Comparison of ENCODE assay signal across 8 mouse cellular contexts in the genomic region with DNA sequence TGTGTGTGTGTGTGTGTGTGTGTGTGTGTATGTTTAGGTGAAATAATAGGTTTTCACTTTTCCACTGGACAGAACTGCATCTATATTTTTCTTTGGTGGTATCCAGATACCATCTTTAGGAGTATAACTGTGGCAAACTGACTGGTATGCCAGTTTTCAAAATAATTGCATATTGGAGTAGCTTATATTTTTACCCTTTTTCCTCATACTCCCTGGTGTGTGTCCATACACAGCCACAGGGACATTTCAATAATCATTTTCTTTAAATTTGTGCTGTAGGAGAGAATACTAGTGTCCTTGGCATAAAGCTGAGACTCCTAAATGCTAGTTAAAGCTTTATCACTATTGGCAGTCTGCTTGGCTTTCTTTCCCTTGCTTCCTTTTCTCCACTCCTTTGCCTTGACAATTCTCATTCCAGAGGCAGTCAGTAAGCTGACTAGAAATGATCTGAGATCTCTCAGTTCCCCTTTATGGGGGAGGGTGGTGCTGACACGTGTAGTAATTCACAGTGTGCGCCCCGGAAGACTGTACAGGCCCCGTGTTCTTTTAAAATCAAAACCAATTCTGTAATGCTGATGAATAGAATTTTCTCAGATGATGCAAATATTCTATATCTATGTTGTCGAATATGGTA. TPM values are rescaled to one million over a fixed set of nuclear protein-coding genes. Genes with fewer than 3 reads are reported as not detected.
DNase-seq lines count a peak whose midpoint lies in the region; ATAC-seq and TF ChIP-seq lines count a peak whose summit lies in the region.

No protein-coding gene starts in this region.

- DNase-seq in adrenal gland, postnatal 14 days, result peak; percentile 13
- DNase-seq in adrenal gland, adult 18-20 months (ENCODE audit: low spot score in 2 of 2), result no peak
- peak; percentile 6 for DNase-seq in forebrain, postnatal 0 days
- no peak for DNase-seq in frontal cortex, postnatal 36 days (ENCODE audit: low spot score in 2 of 2)
- no peak for DNase-seq in right cerebral cortex, postnatal 25 days

- H3K79me2 ChIP-seq in C2C12 (ENCODE audit: control insufficient read depth, insufficient read depth), result peaks cover 68% of the 10 kb centered on the region

- no peak overlapping the region for H3K27ac ChIP-seq in forebrain, postnatal 0 days (ENCODE audit: low read depth, low read length)
- H3K27ac ChIP-seq in limb, embryonic 15.5 days, result peak overlapping the region; percentile 47; the same call in 1 of the 2 replicates
- H3K27ac ChIP-seq in neural tube, embryonic 14.5 days (ENCODE audit: low read depth, low read length), result no peak overlapping the region

- H3K9me3 ChIP-seq in forebrain, postnatal 0 days (ENCODE audit: low read length), result no peaks in the 10 kb centered on the region
- no peaks in the 10 kb centered on the region for H3K9me3 ChIP-seq in limb, embryonic 15.5 days
- no peaks in the 10 kb centered on the region for H3K9me3 ChIP-seq in neural tube, embryonic 14.5 days (ENCODE audit: control insufficient read depth, low read length)

- ATAC-seq in forebrain, postnatal 0 days, result no peak
- ATAC-seq in limb, embryonic 15.5 days (ENCODE audit: insufficient number of reproducible peaks, low FRiP score, low TSS enrichment, low read depth), result no peak
- ATAC-seq in neural tube, embryonic 14.5 days (ENCODE audit: low read depth), result no peak

- H3K4me2 ChIP-seq in forebrain, postnatal 0 days (ENCODE audit: low read depth), result peak overlapping the region; percentile 56
- peak overlapping the region; percentile 51 for H3K4me2 ChIP-seq in limb, embryonic 15.5 days
- H3K4me2 ChIP-seq in neural tube, embryonic 14.5 days (ENCODE audit: low read depth, low read length), result peak overlapping the region; percentile 65

- whole genome bisulfite sequencing in forebrain, postnatal 0 days, result 34% methylated on average over 5 of the region's 5 CpGs
- WGBS in limb, embryonic 15.5 days, result 29% methylated on average over 5 of the region's 5 CpGs
- 23% methylated on average over 5 of the region's 5 CpGs for WGBS in neural tube, embryonic 14.5 days

- H3K79me3 ChIP-seq in C2C12 (ENCODE audit: low read depth), result peaks cover 58% of the 10 kb centered on the region

- peaks cover 4% of the 10 kb centered on the region; the same call in 1 of the 2 replicates for H3K4me1 ChIP-seq in forebrain, postnatal 0 days (ENCODE audit: insufficient read depth)
- H3K4me1 ChIP-seq in limb, embryonic 15.5 days, result peaks cover 8% of the 10 kb centered on the region
- peaks cover 10% of the 10 kb centered on the region for H3K4me1 ChIP-seq in neural tube, embryonic 14.5 days (ENCODE audit: control insufficient read depth, insufficient read depth, low read length)

- H3ac ChIP-seq in C2C12 (ENCODE audit: control insufficient read depth, insufficient read length, low read depth), result peak overlapping the region; percentile 56

- H3K9ac ChIP-seq in forebrain, postnatal 0 days, result peak overlapping the region; percentile 22
- H3K9ac ChIP-seq in limb, embryonic 15.5 days, result no peak overlapping the region
- peak overlapping the region; percentile 5; the same call in 1 of the 2 replicates for H3K9ac ChIP-seq in neural tube, embryonic 14.5 days (replicated peaks; ENCODE audit: low read depth, low read length)

- no peaks in the 10 kb centered on the region for H3K27me3 ChIP-seq in C2C12 (ENCODE audit: control insufficient read depth, insufficient read depth, insufficient read length)
- H3K27me3 ChIP-seq in forebrain, postnatal 0 days (ENCODE audit: insufficient read depth, low read length), result no peaks in the 10 kb centered on the region
- H3K27me3 ChIP-seq in limb, embryonic 15.5 days, result no peaks in the 10 kb centered on the region
- no peaks in the 10 kb centered on the region for H3K27me3 ChIP-seq in neural tube, embryonic 14.5 days (ENCODE audit: control insufficient read depth, insufficient read depth, low read length)

- no peak for TF ChIP-seq CTCF in C2C12 (IDR thresholded peaks at IDR 0.05; ENCODE audit: control insufficient read depth, insufficient read depth, insufficient read length)
- no peak for TF ChIP-seq CTCF in forebrain, postnatal 0 days (IDR thresholded peaks at IDR 0.05; ENCODE audit: low read depth)

- H3K4me3 ChIP-seq in C2C12 (ENCODE audit: insufficient read depth, poor library complexity, severe bottlenecking), result peak overlapping the region; percentile 89
- H3K4me3 ChIP-seq in forebrain, postnatal 0 days (ENCODE audit: low read depth, low read length), result peak overlapping the region; percentile 83
- peak overlapping the region; percentile 24 for H3K4me3 ChIP-seq in limb, embryonic 15.5 days
- peak overlapping the region; percentile 92 for H3K4me3 ChIP-seq in neural tube, embryonic 14.5 days (ENCODE audit: low read depth, low read length)

- peaks cover 9% of the 10 kb centered on the region for H3K36me3 ChIP-seq in C2C12 (ENCODE audit: control insufficient read depth, insufficient read depth)
- H3K36me3 ChIP-seq in forebrain, postnatal 0 days (ENCODE audit: insufficient read depth), result no peaks in the 10 kb centered on the region
- H3K36me3 ChIP-seq in limb, embryonic 15.5 days, result no peaks in the 10 kb centered on the region
- H3K36me3 ChIP-seq in neural tube, embryonic 14.5 days (ENCODE audit: control insufficient read depth, insufficient read depth, low read length), result no peaks in the 10 kb centered on the region

TF ChIP-seq in C2C12, 6 proteins besides CTCF, POLR2A, EP300 and RAD21:
- TF ChIP-seq CEBPB (IDR thresholded peaks at IDR 0.05; ENCODE audit: low read depth), result no peak
- TF ChIP-seq MAX (IDR thresholded peaks at IDR 0.05), result no peak
- no peak for TF ChIP-seq FOSL1 (IDR thresholded peaks at IDR 0.05; ENCODE audit: insufficient read depth, low read length, poor library complexity, severe bottlenecking)
- no peak for TF ChIP-seq MYOD1 (IDR thresholded peaks at IDR 0.05; ENCODE audit: control insufficient read depth, insufficient read length, low read depth)
- no peak for TF ChIP-seq MYOG (IDR thresholded peaks at IDR 0.05; ENCODE audit: control insufficient read depth, extremely low read depth, insufficient read length)
- no peak for TF ChIP-seq USF1 (IDR thresholded peaks at IDR 0.05; ENCODE audit: low read depth)
TF ChIP-seq in C2C12: peak in this region for 0.

RNA-seq across cellular contexts. Expression of gene Rsbn1, which starts 2.4 kb away (rescaled TPM):
- total RNA-seq in adrenal gland, postnatal 14 days (2021), result 16.2 and 18.0 TPM in 2 replicates
- 10 to 100 TPM; 13.4 to 18.7 TPM for total RNA-seq in adrenal gland, adult 18-20 months (2021)
- polyA plus RNA-seq in C2C12 (2012; fragmentation: generic; extraction: Trizol), result 2.6 TPM
- total RNA-seq in forebrain, postnatal 0 days (2014; rRNA removed), result 29.9 and 36.6 TPM in 2 replicates
- 14.6 and 19.2 TPM in 2 replicates for polyA plus RNA-seq in forebrain, postnatal 0 days (2015; fragmentation: Nextera tagmentation; extraction: Ambion mirVana)
- 10.8 and 10.9 TPM in 2 replicates for polyA plus RNA-seq in limb, embryonic 15.5 days (2015; fragmentation: Nextera tagmentation; extraction: Ambion mirVana)
- 24.6 and 28.0 TPM in 2 replicates for polyA plus RNA-seq in neural tube, embryonic 14.5 days (2014; fragmentation: Nextera tagmentation; extraction: Ambion mirVana)

RNA-seq across cellular contexts. Expression of gene Phtf1, which starts 51.6 kb away (rescaled TPM):
- total RNA-seq in adrenal gland, postnatal 14 days (2021), result 18.7 and 20.3 TPM in 2 replicates
- total RNA-seq in adrenal gland, adult 18-20 months (2021), result 10 to 100 TPM; 15.8 to 17.4 TPM
- 10.0 TPM for polyA plus RNA-seq in C2C12 (2012; fragmentation: generic; extraction: Trizol)
- total RNA-seq in forebrain, postnatal 0 days (2014; rRNA removed), result 25.9 and 31.2 TPM in 2 replicates
- 12.1 and 15.3 TPM in 2 replicates for polyA plus RNA-seq in forebrain, postnatal 0 days (2015; fragmentation: Nextera tagmentation; extraction: Ambion mirVana)
- 23.0 and 28.8 TPM in 2 replicates for polyA plus RNA-seq in limb, embryonic 15.5 days (2015; fragmentation: Nextera tagmentation; extraction: Ambion mirVana)
- polyA plus RNA-seq in neural tube, embryonic 14.5 days (2014; fragmentation: Nextera tagmentation; extraction: Ambion mirVana), result 27.3 and 33.4 TPM in 2 replicates

RNA-seq across cellular contexts. Expression of gene Ptpn22, which starts 56.7 kb away (rescaled TPM):
- total RNA-seq in adrenal gland, postnatal 14 days (2021), result 1.4 and 7.8 TPM in 2 replicates
- 1 to 10 TPM; 1.6 to 2.3 TPM for total RNA-seq in adrenal gland, adult 18-20 months (2021)
- 1.8 TPM for polyA plus RNA-seq in C2C12 (2012; fragmentation: generic; extraction: Trizol)
- 0.19 and 0.46 TPM in 2 replicates for total RNA-seq in forebrain, postnatal 0 days (2014; rRNA removed)
- 0.43 and 0.46 TPM in 2 replicates for polyA plus RNA-seq in forebrain, postnatal 0 days (2015; fragmentation: Nextera tagmentation; extraction: Ambion mirVana)
- 0.94 and 1.1 TPM in 2 replicates for polyA plus RNA-seq in limb, embryonic 15.5 days (2015; fragmentation: Nextera tagmentation; extraction: Ambion mirVana)
- polyA plus RNA-seq in neural tube, embryonic 14.5 days (2014; fragmentation: Nextera tagmentation; extraction: Ambion mirVana), result 0.17 and 0.57 TPM in 2 replicates

Comparison
In these comparisons a context has a peak if more than half of its experiments do, and no peak if none do; other contexts are left out.
1. DNase-seq: peak in adrenal gland, postnatal 14 days (single experiment) and forebrain, postnatal 0 days (single experiment); none in adrenal gland, adult 18-20 months (0 of 2), frontal cortex, postnatal 36 days (0 of 2) and right cerebral cortex, postnatal 25 days (single experiment).
2. H3K4me3 ChIP-seq: peak in every context shown above with its lines; median percentile 92 in neural tube, embryonic 14.5 days; 89 in C2C12; 83 in forebrain, postnatal 0 days; 24 in limb, embryonic 15.5 days.
3. Peak in every context shown above with its lines, with median percentiles within 50 percentile points of each other: H3K4me2 ChIP-seq.